Mouse (Mus musculus): ENCODE measurements around the gene Nav2. TPM values are rescaled to one million over a fixed set of nuclear protein-coding genes. Genes with fewer than 3 reads are reported as not detected.

Nav2 gene
- total and polyA plus RNA-seq, 3 experiments, result 4.8 to 6.9 (median 6.4) TPM

DNA sequence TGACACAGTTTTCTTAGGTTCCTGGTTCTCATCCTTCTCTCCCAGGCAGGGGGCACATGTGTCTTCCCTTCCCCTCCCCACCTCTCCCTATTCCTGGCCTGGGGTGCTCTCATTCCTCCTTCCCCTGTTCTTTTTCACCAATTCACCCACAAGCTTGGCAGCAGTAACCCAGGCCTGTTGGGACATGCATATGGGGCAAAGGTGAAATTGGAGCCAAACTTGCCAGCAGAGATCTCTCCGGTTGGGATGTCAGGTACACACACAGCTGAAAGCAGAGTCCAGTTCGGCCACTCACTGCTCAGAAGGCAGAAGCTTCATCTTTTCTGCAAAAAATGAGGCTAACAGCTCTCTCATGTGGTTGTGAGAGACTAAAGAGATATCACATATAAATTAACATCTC is 26.3 kb downstream of the Nav2 start:
- no peak for DNase-seq

- no peak for DNase-seq
Observed at GRCm38 (mm10) chr7:48937562-48937961, 29.0 kb downstream of the Nav2 start.

DNA sequence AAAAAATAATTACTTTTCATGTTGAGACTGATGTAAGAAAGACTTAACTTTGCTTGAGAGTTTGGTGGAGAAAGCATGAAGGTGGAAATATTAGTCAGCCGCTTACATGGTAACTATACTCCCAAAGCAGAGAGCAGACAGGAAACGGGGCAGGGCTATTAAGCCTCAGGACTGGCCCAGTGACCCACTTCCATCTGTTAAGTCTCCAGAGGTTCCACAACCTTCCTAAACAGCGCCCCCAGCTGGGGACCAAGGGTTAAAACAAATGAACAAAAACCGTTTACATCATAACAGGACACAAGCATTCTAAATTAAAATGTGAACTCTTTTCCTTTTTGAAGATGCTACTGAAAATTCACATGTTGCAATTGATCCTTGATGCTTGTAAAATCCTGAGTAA is 29.7 kb downstream of the Nav2 start:
- no peak for DNase-seq

DNA sequence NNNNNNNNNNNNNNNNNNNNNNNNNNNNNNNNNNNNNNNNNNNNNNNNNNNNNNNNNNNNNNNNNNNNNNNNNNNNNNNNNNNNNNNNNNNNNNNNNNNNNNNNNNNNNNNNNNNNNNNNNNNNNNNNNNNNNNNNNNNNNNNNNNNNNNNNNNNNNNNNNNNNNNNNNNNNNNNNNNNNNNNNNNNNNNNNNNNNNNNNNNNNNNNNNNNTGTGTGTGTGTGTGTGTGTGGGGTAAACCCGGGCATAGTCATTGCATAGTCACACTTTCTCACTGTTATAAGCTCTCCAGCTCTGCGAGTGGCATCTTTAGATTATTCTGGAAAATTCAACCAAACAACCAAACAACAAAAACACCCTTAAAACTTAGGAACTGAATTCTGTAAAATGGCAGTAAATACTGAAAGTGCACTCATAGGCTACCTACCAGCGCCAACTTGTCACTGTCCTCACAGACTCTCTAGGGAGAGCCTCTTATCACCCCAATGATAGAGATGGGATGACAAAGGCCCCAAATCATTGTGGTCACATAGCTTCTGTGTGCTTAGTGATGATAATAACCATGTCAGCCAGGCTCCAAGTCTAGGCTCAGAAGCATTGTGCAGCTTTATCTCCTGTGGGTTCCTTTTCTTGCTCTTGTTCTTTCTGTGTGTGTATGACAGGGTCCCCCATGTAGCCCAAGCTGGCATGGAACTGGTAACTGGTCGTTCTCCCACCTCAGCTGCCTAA is 40.0 kb downstream of the Nav2 start:
- DNase-seq, result no peak

DNA sequence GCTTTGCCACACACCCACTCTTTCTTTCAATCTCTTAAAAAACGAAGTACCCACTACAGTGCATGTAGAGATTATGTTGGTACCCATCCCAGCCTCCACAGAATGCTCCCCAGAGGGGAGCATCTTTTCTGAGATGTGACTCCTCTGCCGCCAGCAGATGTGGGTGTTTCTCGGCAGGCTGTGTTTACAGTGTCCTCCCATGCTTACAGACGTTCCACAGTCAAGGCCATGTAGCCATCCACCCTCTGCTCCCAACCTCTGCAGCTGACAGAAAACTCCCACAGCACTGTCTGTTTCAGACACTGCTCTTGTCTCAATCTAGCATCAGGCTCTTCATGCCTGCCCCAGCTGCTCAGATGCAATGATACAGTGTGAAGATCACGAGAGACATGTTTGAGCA is 46.0 kb downstream of the Nav2 start:
- no peak for DNase-seq

DNA sequence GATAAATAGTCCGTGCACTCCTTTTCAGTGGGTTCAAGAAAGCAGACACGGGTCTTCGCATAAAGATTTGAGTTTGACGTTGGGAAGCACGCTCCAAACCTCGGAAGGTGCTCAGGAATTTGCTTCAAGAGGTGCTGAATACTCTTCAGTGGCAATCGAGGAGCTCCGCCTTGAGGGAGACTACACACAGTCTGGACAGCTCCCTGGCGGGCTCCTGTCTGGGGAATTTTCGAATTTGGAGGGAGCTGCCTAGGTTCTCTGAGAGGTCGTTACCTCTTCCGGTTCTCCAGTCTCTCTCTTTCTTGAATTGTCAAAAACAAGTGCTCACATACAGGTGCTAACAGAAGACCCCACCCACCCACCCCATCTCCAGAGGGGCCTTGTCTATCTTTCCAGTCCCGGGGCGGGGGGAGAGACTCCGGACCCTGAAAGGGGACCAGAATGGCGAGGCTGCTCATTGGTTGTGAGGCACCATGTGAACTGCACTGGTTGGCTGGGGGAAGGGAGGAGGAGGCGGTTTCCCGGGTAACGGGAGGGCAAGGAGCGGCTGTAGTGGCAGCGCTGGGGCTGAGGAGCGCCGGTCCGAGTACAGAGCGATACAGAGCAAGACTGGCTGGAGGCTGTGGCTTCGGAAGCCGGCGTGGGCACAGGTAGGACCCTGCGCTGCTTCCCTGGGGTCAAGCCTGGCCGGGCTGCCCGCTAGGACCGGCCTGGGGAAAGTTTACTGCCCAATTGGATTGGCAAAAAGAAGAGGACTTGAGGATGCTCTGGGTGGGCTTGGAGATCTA is 50.2 kb downstream of the Nav2 start:
- peak; percentile 69 for DNase-seq

DNA sequence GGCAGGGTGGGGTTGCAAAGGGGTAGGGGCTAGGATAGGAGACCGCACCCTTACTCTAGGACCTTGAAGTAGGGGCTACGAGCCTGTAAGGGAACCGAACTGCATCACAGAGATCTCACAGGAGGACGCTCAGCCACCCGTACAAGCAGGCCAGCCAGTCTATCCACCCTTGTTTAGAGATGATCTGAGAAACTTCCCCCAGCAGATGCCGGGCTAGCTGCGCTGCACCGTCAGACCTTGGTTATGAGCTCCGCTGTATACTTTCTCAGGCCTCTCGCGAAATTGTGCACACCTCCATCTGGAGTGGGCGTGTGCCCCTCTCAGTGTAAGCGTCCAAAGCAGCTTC is 50.8 kb downstream of the Nav2 start:
- no peak for DNase-seq

- DNase-seq, result no peak
Observed at GRCm38 (mm10) chr7:48960152-48960551, 51.6 kb downstream of the Nav2 start.

DNA sequence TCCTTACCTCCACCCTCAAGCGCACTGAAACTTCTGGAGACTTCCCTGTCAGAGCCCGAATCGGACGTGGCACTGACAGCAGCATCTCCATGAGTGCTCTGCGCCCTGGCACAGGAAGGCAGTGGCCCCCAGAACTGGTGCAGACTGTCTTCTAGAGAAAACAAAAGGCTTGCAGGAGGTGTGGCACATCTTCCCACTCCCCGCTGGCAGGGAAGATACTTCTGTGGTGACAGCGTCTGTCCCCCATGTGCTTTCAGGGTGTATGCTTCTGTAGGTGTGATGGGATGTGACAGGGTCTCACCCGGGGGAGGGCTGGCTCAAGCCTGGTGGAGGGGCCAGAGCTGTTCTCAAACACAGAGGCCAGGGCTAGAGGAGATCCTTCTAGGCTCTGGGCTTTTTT is 53.0 kb downstream of the Nav2 start:
- no peak for DNase-seq

- DNase-seq, result no peak
Observed at GRCm38 (mm10) chr7:48961935-48962334, 53.4 kb downstream of the Nav2 start.

DNA sequence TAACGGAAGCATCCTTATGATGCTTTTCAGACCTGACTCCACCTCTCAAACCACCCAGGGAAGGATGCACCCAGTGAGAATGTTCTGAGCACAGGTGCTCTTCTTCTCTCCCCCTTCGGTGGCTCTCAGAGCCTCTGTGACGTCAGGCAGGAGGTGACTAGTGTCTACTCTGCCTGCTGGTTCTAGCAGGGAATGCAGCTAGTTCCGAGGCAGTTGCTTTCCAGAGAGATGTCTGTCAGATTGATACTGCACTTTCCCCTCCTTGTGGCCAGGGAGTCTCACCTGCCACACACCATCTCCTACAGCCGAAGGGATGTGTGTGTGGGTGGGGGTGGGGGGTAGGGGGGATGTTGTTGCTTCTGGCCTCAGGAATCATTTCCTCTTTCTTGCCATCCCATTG is 54.6 kb downstream of the Nav2 start:
- no peak for DNase-seq

DNA sequence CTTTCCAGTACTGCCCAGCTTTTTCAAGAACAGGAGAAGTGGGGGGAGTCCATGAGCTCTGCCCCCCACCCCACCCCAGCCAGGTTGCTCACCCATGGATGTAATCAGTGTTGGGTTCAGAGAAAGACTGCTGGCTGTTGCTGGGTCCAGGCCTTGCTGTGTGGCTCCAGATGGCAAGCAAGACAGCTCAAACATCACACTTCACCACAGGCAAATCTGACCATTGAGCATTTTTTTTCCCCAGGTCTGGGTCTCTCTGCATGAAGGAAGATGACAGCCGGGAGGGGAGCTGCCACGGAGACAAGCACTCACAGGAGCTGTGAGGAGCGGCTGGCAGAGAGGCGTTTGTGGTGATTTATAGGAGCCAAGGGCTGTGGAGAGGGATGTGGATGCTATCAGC is 55.0 kb downstream of the Nav2 start:
- DNase-seq, result no peak

DNA sequence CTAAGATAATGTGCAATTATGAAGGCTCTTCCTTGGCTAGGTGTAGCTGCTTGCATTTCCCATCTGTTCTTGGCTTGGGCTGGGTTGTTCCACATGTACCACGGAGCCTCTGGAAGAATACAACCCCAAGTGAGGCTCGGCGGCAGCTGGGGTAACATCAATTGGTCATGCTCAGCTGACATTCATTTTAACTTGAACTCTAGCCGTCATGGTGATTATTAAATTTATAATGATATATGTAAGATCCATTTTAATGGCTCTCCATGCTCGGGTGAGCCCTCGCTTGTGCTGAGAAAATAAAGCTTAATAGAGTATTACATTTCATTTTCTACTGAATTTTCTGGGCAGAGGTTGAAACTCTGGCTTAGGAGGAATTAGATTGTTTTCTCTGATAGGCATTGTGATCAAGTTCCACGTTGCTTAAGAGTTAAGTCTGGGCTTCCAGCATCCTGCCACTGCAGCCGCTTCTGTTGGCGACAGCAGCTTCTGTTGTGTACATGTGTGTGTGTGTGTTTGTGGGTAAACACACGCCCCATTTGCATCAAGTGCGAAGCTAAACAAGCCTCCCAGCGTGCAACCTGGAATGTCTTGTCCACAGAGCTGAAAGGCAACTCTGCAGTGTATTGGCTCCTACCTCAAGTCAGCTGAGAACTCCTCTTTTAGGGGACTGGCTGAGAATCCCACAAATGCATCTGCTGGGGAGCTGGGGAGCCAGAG is 57.4 kb downstream of the Nav2 start:
- no peak for DNase-seq

DNA sequence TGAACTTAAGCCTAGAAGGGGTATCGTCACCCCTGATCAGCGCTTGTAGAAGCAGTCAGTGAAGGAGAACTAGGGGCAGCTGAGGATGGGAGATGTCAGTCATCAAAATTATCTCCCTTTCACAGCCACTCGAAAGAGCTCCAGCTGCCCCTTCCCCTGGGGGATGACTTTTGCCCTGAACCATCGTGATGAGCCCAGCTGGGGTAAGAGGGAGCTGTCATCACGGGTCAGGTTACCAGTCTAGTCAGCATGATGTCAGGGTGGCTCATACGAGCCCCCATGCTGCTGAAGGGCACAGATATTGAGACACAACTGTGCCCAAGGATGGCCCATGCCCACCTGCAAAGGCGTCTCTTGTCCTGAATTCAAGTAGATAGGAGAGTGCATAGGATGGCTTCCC is 72.5 kb downstream of the Nav2 start:
- DNase-seq, result no peak

DNA sequence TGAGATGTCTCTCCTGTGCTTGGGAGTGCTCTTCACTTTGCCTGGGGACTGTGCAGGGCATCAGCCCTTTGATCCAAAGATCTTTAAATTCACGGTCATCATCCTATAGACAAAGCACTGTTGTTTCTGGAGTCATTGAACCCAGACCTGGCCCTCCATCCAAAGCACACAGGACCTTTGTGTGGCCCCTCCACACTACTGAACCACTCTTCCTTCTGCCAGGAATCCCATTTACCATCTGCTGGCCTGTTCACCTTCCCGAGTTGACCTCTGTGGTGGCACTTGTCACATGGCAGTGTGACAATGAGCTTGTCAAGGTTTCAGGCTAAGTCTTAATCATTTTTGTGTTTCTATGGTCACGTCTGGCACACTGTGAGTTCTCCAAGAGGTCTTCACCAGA is 73.3 kb downstream of the Nav2 start:
- no peak for DNase-seq

DNA sequence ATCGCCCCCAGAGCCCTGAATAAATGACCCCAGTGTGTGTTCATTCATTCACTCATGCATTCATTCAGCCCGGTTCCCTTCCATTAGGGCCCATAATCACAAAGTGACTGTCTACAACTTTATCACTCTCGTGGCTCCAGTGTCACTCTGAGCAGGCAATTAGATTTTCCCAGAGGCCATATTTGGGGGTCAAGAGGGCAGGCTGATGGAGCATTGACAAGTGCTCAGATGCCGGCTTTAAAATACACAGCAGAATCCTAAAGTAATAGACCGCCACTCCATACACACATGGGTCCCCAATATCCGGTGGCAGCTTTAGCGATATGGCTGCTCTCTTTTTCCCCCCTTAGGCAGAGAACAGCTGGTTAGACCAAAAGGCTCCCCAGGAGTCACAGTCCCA is 74.1 kb downstream of the Nav2 start:
- no peak for DNase-seq

- DNase-seq, result no peak
Observed at GRCm38 (mm10) chr7:48991911-48992552, 83.5 kb downstream of the Nav2 start.

DNA sequence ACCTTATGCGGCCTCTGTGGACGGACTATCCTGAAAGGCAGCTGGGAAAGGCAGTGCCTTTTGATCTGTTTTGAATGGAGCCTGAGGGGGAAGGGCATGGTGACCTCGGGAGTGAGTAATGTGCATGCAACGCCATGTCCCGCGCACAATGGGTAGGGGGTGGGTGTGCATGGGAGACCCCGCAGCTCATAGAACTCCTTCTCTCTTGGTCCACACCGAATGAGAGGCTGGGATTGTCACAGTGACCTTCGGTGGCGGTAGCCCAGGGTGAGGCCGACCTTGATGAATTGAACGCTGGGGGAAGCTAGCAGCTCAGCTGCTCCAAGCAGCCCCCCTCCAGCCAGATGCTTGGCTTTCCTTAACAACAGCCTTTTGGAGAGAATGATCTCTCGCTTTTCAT is 86.7 kb downstream of the Nav2 start:
- peak; percentile 42 for DNase-seq

- DNase-seq, result no peak
Observed at GRCm38 (mm10) chr7:48995701-48996100, 87.2 kb downstream of the Nav2 start.

DNA sequence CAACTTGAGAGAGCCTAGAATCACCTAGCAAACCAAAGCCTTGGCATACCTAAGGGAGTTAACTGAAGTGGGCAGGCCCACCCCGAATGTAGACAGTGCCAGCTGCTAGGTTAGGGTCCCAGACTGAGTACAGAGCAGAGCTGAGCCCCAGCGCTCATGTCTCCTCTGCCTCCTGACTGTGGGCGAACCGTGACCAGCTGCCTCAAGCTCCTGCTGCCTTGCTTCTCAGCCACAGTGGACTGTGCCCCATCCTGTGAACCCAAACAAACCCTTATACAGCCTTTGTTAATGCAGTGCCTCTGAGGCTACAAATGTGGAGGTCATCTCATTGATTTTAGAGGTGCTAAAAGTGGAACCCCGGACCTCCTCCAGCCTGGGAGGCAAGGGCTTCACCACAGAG is 88.3 kb downstream of the Nav2 start:
- DNase-seq, result no peak

DNA sequence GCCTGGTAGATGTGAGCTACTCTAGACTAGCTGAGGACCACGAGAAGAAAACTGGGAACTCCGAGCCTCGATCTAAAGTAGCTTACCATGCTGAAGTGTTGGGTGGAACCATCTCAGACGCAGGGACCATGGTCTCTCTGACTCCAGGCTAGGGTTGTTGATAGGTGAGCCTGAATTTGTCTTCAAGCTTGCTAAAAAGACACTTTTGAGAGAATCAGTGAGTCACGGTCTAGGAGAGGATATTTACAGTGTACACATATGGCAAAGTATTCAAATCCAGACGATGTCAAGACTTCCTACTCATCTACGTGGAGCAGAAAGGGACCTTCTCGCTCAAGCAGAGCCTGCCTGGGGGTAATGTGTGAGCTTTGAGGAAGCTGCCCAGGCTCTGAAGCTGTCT is 89.6 kb downstream of the Nav2 start:
- no peak for DNase-seq

DNA sequence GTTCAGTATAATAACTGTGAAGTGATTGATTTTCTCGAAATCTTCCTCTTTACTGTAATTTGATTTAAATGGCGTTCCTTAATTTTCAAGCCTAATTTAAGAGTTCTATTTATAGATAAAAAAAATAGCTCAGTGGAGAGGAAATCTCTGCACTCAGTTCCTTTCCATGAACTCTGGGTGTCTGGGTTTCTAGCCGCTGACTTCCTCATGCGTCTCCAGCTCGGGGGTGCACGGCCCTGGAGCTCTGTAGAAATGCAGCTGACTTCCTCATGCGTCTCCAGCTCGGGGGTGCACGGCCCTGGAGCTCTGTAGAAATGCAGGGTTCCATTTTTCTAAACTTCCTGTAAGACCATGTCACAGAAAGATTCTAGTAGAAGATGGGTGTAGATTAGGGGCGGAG is 90.1 kb downstream of the Nav2 start:
- no peak for DNase-seq

DNA sequence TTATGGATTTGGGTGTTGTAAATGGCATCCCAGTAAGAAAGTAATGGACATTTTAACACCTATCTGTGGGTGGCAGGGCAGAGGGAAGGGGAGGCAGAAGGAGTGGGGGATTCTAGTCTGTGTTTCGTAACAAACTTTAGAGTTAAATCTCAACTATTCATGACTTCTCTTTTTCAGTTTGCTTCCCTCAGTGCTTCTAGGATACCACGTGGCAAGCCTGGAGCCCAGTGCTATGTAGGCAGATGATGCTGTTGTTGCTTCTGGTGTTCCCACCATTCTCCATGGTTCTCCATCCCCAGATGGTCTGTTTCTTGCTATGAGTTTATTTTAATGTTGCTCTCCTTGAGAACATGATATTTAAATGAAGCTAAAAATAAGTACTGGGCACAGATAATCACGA is 92.3 kb downstream of the Nav2 start:
- DNase-seq, result no peak

Measured in adrenal gland, adult 2 months (tissue).